Mouse (Mus musculus) thymus, postnatal 25 days (tissue): ENCODE results near the gene Naif1.

Experiments used
- DNase-seq: peaks from one replicate; pipeline ENCODE4 v3.0.0; 2022

Naif1 gene

DNA sequence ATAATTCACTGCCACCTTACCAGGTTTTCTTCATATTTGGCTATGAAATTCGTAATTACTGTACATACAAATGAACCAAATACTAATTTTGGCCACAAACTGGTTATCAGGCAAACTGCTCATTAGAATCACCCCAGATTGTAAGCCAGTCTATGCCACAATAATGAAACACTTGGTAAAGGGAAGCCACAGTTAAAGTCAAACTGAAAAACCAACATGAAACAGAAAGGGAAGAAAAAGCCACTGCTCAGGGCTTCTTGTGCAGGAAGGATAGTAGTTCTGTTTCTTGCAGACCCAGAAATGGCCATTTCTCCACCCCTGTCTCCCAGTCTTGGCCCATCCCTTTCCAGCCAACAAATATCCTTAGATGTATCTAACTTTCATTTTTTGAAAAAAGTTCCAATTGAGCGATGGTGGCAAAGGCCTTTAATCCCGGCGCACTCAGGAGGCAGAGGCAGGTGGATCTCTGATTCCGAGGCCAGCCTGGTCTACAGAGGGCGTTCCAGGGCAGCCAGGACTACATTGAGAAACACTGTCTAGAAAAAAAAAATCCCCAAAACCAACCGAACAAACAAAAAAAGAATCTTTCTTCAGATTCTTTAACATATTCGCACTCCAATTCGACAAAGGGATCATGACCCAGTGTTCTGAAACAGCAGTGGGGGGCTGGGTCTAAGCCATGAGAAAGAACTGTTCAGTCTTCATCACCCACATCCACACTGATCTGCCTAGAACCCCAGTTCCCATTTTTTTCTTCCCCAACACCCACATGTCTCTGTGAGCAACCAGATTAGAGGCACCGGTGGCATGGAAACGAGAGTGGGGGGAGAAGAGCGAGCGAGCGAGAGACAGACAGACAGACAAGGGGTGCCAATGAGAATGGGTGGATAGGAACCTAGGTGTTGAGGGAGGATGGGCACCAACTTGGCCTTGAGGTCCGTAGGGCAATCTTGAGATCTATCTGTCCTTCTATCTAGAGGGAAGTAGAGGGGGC is at the start of gene Naif1:
TSS of gene Naif1 (plus strand) at position 697 of the 994 bp plus-strand sequence.
- peak; percentile 26 for DNase-seq

- DNase-seq: peak; percentile 94
Observed at GRCm38 (mm10) chr2:32404663-32405062, 45.6 kb upstream of the Naif1 start.

- no peak for DNase-seq
Observed at GRCm38 (mm10) chr2:32407144-32407824, 43.0 kb upstream of the Naif1 start.

- DNase-seq: no peak
Observed at GRCm38 (mm10) chr2:32408429-32409424, 41.5 kb upstream of the Naif1 start.

GRCm38 (mm10) chr2:32411407-32411806 is 38.9 kb upstream of the Naif1 start:
- DNase-seq: no peak

- DNase-seq: no peak
Observed at GRCm38 (mm10) chr2:32412742-32413531, 37.3 kb upstream of the Naif1 start.

- no peak for DNase-seq
Observed at GRCm38 (mm10) chr2:32413936-32414335, 36.3 kb upstream of the Naif1 start.

DNA sequence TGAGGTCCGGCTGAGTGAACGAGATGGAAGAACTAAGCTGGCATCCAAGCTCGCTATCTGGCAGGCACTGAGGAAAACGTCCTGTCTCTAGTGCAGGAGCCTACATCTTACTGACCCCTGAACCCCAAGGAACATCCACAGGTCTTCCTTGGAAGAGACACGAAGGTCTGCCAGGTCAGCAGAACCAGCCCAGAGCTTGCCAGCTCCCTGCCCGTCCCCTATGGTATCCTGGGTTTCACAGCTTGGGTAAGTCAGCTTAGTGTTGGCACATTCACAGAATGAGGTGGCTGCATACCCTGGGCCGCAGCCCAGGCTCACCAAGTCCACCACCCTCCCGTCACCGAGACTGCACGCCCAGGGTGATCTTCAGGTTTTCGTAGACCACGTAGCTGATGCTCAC is 34.5 kb upstream of the Naif1 start:
- DNase-seq: no peak

GRCm38 (mm10) chr2:32416556-32416955 is 33.7 kb upstream of the Naif1 start:
- no peak for DNase-seq

GRCm38 (mm10) chr2:32417486-32417885 is 32.8 kb upstream of the Naif1 start:
- no peak for DNase-seq

- DNase-seq: no peak
Observed at GRCm38 (mm10) chr2:32418430-32419151, 31.7 kb upstream of the Naif1 start.

GRCm38 (mm10) chr2:32419359-32419758 is 30.9 kb upstream of the Naif1 start:
- no peak for DNase-seq

DNA sequence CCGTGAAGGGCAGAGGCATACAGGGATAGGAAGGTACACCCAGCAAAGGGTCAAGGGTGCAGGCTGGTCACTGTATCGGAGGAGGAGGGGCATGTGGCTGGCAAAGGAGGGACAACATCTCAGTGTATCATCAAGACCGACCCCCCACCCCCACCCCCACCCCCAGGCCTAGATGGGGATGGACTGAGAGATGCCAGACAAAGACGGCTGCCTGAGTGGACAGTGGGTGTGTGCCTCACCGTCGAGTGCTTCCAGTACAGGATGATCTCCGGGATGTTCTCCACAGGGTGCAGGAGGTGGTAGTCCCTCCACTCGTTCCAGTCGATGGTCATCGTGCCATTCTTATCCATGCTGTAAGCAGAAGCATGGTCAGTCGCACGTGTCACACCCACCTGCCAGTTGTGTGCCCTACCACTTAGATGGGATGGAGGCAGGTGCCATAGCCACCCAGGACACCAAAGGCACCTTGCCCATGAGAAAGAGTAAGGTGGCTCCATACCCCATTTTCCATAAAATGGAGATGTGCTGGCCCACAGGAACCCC is 30.1 kb upstream of the Naif1 start:
- DNase-seq: no peak

DNA sequence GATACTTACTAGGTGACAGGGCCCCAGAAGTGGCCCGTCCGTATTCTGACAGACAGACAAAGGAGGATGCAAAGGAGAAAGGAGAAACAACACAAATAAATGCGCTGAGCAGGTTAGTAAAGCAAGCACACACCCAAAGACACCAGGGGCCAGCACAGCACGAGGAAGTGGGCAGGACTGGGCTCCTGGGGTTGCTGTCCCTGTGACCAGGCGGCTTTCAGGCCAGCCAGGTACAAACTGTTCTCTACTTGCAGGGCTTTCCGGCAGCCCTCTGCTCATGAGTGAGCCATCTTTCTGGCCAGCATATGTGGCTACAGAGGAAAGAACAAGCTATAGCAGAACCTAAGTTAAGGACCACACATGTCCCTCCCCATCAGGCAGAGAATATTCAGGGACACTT is 29.6 kb upstream of the Naif1 start:
- no peak for DNase-seq

- no peak for DNase-seq
Observed at GRCm38 (mm10) chr2:32421851-32422251, 28.4 kb upstream of the Naif1 start.

DNA sequence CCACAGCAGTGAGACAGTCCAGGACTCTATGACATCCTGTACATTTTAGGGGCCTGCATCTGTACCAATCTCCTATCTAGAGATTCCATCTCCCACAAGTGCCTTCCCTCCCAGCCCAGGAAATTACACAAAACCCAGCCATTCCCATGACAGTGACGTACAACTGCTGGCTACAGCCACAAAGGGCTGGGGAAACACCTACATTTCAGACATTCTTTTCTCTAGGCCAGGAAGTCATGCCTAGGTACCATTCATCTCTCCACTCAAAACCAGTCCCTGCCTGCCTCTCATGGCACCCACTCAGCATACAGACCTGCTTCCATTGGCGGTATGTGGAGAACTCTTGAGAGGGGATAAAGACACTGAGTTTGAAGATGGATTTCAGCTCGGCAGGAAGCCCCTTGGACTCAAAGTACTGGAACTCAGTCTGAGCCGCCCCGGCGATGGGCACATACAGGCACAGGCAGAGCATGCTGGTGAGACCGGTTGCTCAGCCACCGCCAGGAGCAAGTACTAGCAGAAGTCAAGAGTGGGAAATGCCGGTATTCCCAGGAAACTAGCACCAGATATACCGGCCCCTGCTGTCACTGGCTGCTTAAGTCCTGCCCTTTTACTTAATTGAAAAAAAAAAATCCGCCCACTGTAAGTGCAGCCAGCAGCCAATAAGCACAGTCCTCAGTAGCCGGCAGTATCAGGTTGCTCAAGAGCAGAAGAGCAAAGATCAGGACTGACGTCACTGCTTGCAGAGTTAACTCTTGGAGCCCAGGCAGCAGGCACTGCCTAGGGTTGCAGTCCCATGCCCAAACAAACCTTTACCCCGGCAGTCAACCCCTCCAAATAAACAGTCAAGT is 26.6 kb upstream of the Naif1 start:
- peak; percentile 10 for DNase-seq

DNA sequence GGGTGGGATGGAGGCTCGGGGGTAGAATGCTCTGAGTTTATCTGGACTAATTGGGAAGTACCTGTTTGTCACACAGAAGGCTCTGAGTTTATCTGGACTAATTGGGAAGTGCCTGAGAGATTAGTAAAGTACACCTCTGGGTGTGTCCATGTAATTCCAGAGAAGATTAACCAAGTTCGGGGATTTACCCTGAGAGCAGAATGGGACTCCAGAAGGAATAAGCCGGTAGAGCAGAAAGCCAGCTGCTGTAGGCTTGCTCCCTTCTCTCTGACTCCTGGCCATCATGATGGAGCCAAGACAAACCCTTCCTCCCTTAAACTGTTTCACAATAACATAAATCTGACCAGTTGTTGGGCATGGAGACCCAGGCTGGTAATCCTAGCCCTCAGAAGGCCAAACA is 25.5 kb upstream of the Naif1 start:
- DNase-seq: no peak

DNA sequence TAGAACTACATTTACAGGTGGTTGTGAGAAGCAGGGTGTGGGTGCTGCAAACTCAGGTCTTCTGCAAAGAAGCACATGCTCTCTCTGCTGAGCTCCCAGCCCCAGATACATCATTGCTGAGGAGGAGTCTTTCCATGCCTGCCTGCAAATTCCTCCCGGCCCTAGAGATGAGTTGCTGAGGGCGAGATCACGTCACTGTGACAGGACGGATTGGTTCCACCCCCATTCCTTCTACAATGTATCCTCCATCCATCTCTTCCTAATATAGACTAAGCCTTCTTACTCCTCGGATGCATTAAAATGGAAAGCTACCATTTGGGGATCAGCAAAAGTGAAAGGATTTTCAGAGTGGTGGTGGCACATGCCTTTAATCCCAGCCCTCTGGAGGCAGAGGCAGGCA is 24.7 kb upstream of the Naif1 start:
- no peak for DNase-seq

DNA sequence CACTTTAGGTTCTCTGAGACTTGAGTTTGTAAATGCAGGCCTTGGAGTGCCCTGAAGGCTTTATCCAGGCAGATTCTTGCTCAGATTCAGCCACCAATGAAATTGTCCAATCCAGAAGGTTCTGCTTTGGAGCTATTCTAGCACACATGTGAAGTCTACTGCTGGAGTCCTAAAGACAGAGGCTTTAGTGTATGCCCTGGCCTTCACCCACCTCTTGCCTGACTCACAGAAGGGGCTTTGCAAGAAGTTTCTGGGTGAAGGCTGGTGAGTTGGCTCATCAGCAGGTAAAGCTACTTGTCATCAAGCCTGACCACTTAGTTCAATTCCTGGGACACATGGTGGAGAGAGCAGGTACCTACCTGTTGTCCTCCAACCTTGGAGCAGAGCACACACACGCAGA is 24.1 kb upstream of the Naif1 start:
- DNase-seq: no peak

DNA sequence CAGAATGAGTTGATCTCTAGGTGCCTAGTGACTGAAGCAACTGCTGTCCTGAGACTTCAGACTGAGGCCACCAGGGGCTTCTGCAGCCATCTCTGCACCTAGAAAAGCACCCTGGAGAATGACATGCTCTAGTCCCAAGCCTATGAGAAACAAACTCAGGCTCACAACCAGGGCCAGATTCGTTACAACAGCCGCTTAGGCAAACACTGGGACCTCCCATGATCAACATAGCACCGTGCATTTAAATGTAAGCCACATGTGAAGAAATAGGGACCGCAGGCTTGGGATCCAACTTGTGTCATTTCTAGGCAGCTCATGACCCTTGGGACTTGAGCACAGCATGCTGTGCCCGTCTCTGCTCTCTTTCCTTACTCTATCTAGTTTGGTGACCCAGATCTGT is 22.5 kb upstream of the Naif1 start:
- DNase-seq: no peak
